Mouse (Mus musculus) B cell, adult 62 days (primary cell): ENCODE measurements around the gene Mia2. TPM values are rescaled to one million over a fixed set of nuclear protein-coding genes. Genes with fewer than 3 reads are reported as not detected.

Experiments
- total RNA-seq: library from RNA; stranded (reverse); gene quantifications from 4 replicates; pipeline ENCODE4 v1.2.4, GENCODE M21; 2023

Mia2 gene
- 107 to 122 TPM (median 113 TPM) in 4 replicates for total RNA-seq

DNA sequence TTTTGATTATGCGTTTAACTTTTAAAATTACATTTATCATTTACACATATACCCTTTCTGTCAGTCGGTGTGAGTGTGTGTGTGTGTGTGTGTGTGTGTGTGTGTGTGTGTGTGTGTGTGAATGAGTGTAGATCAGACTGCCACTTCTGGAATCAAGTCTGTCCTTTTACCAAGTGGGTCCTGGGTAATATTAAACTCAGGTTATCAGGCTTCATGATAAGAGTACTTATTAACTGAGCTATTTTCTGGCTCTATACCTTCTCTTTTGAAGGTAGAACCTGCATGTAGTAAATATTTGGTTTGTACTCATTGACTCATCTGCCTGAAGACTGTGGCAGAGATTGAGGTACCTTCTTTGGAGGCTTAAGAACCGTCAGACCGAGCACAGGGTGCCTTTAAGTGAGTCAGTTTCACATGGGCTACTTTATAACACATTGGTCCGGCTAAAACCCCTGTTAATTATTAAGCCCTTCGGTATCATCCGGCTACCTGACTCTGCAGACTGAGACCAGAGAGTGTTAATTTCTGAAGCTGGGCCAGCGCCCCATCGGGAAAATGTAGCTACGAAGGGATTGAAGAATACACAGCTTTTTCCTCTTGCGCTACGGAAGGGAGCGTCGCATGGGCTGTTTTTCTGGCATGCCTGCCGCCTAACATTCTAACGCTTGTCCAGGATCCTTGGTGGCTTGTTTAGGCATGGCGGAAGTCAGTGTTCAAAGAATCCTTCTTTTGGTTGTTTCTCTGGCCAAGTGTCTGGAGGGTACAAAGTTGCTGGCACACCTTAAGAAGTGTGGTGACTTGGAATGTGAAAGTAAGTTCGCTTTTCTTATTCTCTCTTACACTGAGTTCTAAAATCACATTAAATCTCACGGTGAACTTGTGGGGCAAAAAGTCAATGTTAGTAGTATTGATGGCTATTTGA is at the start of gene Mia2:
Gene Mia2, plus strand, starts transcription at position 696 of the 922 bp plus-strand sequence.

DNA sequence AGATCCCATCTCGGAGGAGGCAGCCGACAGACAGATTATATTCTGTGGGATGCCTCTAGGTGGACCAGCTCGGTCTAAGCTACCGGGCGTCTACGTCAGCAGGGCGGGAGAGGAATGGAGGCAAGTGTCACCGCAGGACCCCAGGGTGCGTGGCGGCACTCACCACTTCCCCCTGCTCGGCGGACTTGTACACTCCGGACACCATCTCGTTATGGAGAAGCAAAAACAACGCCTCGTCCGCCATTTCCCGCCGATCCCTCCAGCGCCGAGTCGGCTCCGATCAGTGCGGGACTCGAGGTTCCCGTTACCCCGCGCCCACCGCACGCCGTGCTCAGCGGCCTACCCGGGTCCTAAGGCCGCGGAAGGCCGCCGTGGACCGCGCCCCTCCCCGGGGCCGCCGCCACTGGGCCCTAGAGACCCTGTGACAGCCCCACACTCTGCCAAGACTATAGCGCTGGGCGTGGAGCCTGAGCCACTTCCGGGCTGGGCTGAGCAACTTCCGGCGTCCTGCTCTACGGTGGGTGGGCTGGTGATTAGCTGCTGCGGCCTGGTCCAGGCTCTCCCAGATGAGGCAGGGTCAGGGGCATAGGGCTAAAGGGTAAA is 34.5 kb upstream of the Mia2 start, which contains the start of gene Trappc6b:
Gene Trappc6b, minus strand, starts transcription at position 480 of the 603 bp plus-strand sequence.

GRCm38 (mm10) chr12:59066448-59067077 is 29.0 kb upstream of the Mia2 start, which contains the start of gene Pnn:
TSS of gene Pnn (plus strand) at chr12:59066884.

DNA sequence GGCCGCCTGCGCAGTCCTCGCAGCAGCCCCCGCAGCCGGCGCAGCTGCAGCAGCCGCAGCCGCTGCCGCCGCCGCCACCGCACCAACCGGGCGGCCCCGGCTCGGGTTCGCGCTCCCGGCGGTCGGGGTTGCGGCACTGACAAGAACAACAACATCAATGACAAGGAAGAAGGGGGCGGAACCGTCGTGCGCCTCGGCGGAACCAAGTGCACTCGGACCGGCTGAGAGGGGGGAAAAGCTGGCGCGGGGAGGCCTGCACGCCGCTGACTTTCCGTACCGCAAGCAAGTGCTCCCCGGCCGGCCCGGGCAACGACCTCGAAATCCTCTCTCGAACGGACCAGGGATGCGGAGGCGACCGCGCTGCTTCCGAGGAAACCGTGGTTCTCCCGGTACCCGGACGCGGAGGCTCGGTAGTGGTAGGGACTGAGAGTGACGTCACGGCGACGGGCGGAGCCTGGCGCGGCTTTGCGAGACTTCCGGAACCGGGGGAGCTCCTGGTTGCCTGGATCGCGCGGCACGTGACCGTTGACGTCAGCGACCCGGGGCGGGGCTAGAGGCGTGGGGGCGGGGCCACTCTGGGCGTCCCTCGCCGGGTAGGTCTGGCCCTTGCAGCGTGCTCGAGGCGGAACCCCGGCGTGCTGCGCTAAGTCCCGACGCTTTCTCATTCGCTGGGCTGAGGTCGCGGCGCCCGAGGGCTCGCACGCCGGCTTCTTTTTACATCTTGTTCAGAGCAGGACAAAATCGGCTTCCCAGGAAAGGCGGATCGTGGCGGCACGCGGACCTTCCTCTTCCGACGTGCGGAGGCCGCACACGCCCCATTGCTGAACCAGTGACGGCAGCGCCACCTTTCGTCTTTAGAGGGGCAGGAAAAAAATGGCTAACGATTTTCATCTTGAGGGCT is 124.0 kb downstream of the Mia2 start, which contains the start of gene Fbxo33:
Gene Fbxo33, minus strand, starts transcription at position 401 of the 901 bp plus-strand sequence.

Other genes with a start within 250 kb of the Mia2 start
- 19.3 to 24.1 TPM (median 22.9 TPM) in 4 replicates for gene Sec23a, start 83.8 kb upstream of the Mia2 start, total RNA-seq
- 12.7 to 17.2 TPM (median 15.2 TPM) in 4 replicates for gene Gemin2, start 82.4 kb upstream of the Mia2 start, total RNA-seq
- gene Trappc6b, start 34.3 kb upstream of the Mia2 start, total RNA-seq, result 52.9 to 78.5 TPM (median 66.3 TPM) in 4 replicates
- gene Pnn, start 28.9 kb upstream of the Mia2 start, total RNA-seq, result 63.9 to 70.0 TPM (median 69.4 TPM) in 4 replicates
- 42.5 to 51.5 TPM (median 48.3 TPM) in 4 replicates for gene Fbxo33, start 123.9 kb downstream of the Mia2 start, total RNA-seq